Mouse (Mus musculus) cerebellum, postnatal 25 days (tissue): ENCODE measurements at regions not wholly inside any gene's neighbourhood (a gene's known extent, or its start where the extent isn't known, plus 50 kb on each side); places are given as distances from the start of the nearest gene placed in this dataset.

ENCODE experiments used
- DNase-seq, 2 experiments: peaks; one replicate each; pipeline ENCODE4 v3.0.0; 2021; ENCODE audit warnings: mixed read lengths in 2 of 2

DNA sequence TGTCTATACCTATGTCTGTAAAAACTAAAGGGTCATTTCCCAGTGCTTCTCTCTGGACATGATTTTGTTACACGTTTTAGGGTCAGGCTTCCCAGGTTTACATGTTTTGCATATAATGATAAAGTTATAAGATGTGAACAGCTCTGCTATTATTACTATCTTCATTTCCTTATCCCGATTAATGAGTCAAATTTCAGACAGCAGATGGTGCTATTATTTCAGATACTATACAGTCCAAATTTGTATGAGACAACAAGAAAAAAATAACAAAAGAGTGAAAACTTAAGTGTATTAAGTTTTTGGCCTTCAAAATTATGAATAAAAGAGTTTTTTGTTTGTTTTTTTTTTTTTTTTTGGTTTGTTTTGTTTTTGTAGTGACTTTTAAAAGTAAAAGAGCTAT, 922.9 kb upstream of the Ppp6c start:
- no peak for DNase-seq

DNA sequence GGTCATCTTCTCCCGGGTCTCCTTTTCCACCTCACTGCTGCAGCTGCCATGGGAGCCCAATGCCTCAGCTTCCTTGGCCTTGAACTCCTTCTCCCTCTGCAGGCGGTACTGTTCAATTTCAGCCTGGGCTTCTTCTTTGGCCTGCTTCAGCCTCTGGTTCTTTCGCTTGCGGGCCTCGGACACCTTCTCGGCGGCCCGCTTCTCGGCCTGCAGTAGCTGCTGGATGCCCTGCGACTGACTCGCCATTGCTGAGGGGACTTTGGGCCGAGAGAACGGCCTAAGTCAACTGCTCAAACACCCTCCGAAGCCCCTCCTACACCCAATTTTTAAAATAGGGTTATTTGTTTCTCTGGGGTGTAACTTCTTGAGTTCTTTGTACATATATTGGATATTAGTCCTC, 901.4 kb upstream of the Ppp6c start:
- peak; percentile 9 to 17 for DNase-seq

DNA sequence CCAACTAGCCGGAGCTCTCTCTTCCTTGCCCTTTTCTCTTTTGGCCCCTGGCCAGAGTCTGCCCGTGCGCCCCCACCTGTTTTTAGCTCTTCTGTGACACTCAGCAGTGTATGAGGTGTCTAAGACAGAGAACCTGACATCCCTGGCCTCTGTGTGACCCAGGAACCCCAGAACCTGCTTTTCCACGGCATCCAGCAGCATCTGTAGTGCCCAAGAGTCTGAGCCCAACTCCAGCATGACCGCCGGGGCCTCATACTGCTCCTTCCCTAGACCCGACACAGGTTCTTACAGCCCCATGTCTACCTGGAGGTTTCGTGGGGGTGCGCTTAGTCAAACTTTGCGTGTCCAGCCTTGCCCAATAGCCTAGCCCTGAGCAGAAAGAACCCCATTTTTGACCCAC, 892.9 kb upstream of the Ppp6c start:
- no peak for DNase-seq

DNA sequence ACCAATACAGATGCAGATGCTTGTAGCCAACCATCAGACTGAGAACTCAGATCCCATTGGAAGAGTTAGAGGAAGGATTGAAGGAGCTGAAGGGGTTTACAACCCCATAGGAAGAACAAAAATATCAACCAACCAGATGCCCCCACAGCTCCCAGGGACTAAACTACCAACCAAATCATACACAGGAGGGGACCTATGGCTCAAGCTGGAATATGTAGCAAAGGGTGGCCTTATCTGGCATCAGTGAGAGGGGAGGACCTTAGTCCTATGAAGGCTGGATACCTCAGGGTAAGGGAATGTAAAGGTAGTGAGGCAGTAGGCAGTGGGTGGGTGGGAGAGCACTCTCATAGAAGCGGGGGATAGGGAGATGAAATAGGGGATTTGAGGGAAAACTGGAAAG, 888.2 kb upstream of the Ppp6c start:
- no peak for DNase-seq
